Mouse (Mus musculus) ES-E14 (cell line): Measurements from ENCODE around the gene Tmpo. TPM values are rescaled to one million over a fixed set of nuclear protein-coding genes. Genes with fewer than 3 reads are reported as not detected.

Source experiments
- DNase-seq: peaks from one replicate; pipeline ENCODE4 v3.0.0-alpha.2; 2013; ENCODE audit warnings: low read depth, low spot score
- H3K27ac ChIP-seq: 2 replicates; pipeline ENCODE4 v1.5.1; 2012; ENCODE audit warnings: low read depth, mild to moderate bottlenecking, low read length, moderate library complexity, mixed read lengths; ENCODE audit not compliant: poor library complexity, insufficient read depth, severe bottlenecking
- H3K36me3 ChIP-seq: 2 replicates; pipeline ENCODE4 v1.6.1; 2012; ENCODE audit warnings: mild to moderate bottlenecking, low read length, moderate library complexity, mixed read lengths; ENCODE audit not compliant: control insufficient read depth, poor library complexity, insufficient read depth, severe bottlenecking
- H3K4me1 ChIP-seq, 2 experiments: fragments of 150-350 bp in 1 of 2; sonication (generic) in 1 of 2; 2 replicates each; pipeline ENCODE4 v1.6.1; 2012; ENCODE audit warnings: low read length in 2 of 2, mild to moderate bottlenecking in 1 of 2, mixed read lengths in 1 of 2; ENCODE audit not compliant: control insufficient read depth in 2 of 2, insufficient read depth in 2 of 2, poor library complexity in 1 of 2
- H3K4me3 ChIP-seq, 2 experiments: fragments of 150-350 bp in 1 of 2; sonication (generic) in 1 of 2; 2 replicates each; pipeline ENCODE4 v1.5.1; 2012; ENCODE audit warnings: low read length in 2 of 2, low read depth in 1 of 2, mild to moderate bottlenecking in 1 of 2, mixed read lengths in 1 of 2; ENCODE audit not compliant: insufficient read depth in 1 of 2, poor library complexity in 1 of 2, severe bottlenecking in 1 of 2
- H3K9ac ChIP-seq: 2 replicates; pipeline ENCODE4 v1.6.1; 2012; ENCODE audit warnings: low read depth, mild to moderate bottlenecking, low read length, mixed read lengths; ENCODE audit not compliant: poor library complexity, insufficient read depth, severe bottlenecking
- H3K9me3 ChIP-seq: fragments of 150-350 bp; sonication (generic); 2 replicates; pipeline ENCODE4 v1.6.1; 2012; ENCODE audit warnings: low read depth, mild to moderate bottlenecking, low read length; ENCODE audit not compliant: control insufficient read depth, insufficient read depth
- CHD2 ChIP-seq: IDR thresholded peaks from 2 replicates; pipeline ENCODE4 v1.6.1; 2014; ENCODE audit warnings: mild to moderate bottlenecking, low read depth, low read length, inconsistent platforms
- HCFC1 ChIP-seq: IDR thresholded peaks from 2 replicates; pipeline ENCODE4 v1.6.1; 2012; ENCODE audit warnings: low read length, inconsistent platforms, borderline replicate concordance; ENCODE audit not compliant: insufficient read depth
- MAFK ChIP-seq: IDR thresholded peaks from 2 replicates; pipeline ENCODE4 v1.6.1; 2014; ENCODE audit warnings: mild to moderate bottlenecking, low read depth, low read length, inconsistent platforms; ENCODE audit not compliant: insufficient read depth
- ZC3H11A ChIP-seq: IDR thresholded peaks from 2 replicates; pipeline ENCODE4 v1.6.1; 2012; ENCODE audit warnings: low read depth, mild to moderate bottlenecking, inconsistent platforms, low read length, borderline replicate concordance
- ZNF384 ChIP-seq: IDR thresholded peaks from 2 replicates; pipeline ENCODE4 v1.6.1; 2012; ENCODE audit warnings: low read depth, low read length, inconsistent platforms
- in situ Hi-C, 2 experiments: fragments of 600-800 bp; cut with MboI; formaldehyde crosslinking; loops; one replicate each; pipeline ENCODE4 v1.15.1; 2025; ENCODE audit warnings: low sequenced_read_pairs in 2 of 2, inconsistent platforms in 1 of 2; ENCODE audit not compliant: unreplicated experiment in 2 of 2
- total RNA-seq: library from RNA; depleted of rRNA; stranded (reverse); fragments of 300-350 nt; gene quantifications from 2 replicates; pipeline ENCODE4 v1.2.3, GENCODE M21; 2012

Tmpo gene
- total RNA-seq, 1 experiment, result 189 TPM

GRCm38 (mm10) chr10:91128551-91129160, 52.5 kb downstream of the Tmpo start:
- in situ Hi-C loops, result no loop called here
- Histone ChIP-seq H3K4me3 (no peak overlapping the region), H3K36me3 (no peaks in the 10 kb centered on the region), H3K27ac (no peak overlapping the region), H3K9ac (no peak overlapping the region), H3K9me3 (no peaks in the 10 kb centered on the region), H3K4me1 (peaks cover 2% of the 10 kb centered on the region in 2 experiments; a peak in 1 of 4 replicates)
- no peak for TF ChIP-seq ZC3H11A
- TF ChIP-seq CHD2, result no peak
- no peak for TF ChIP-seq ZNF384
- TF ChIP-seq MAFK, result no peak
- TF ChIP-seq HCFC1, result no peak
- DNase-seq, result no peak

- H3K36me3 ChIP-seq, result no peaks in the 10 kb centered on the region; the same call in 1 of the 2 replicates
- in situ Hi-C loops, result no loop called here
- H3K9ac ChIP-seq, result no peak overlapping the region
- peaks cover 2 to 3% of the 10 kb centered on the region in 2 experiments; a peak in 2 of 4 replicates for H3K4me1 ChIP-seq
- no peak overlapping the region for H3K4me3 ChIP-seq
- no peaks in the 10 kb centered on the region for H3K9me3 ChIP-seq
- H3K27ac ChIP-seq, result no peak overlapping the region
- TF ChIP-seq ZNF384 (no peak), HCFC1 (no peak), MAFK (no peak), ZC3H11A (no peak), CHD2 (no peak)
- DNase-seq, result no peak
Measured at GRCm38 (mm10) chr10:91127395-91127794, 53.7 kb downstream of the Tmpo start.

GRCm38 (mm10) chr10:91126618-91127355, 54.3 kb downstream of the Tmpo start:
- no peak overlapping the region for H3K9ac ChIP-seq
- TF ChIP-seq MAFK, result no peak
- in situ Hi-C loops, result no loop called here
- H3K27ac ChIP-seq, result no peak overlapping the region
- peaks cover 4% of the 10 kb centered on the region for H3K36me3 ChIP-seq
- H3K4me3 ChIP-seq, result no peak overlapping the region
- H3K9me3 ChIP-seq, result no peaks in the 10 kb centered on the region
- no peak for DNase-seq
- peaks cover 3% of the 10 kb centered on the region in 2 experiments; a peak in 3 of 4 replicates for H3K4me1 ChIP-seq

- in situ Hi-C loops, result no loop called here
- peak; percentile 99 for DNase-seq
- Histone ChIP-seq H3K4me3 (peak within 1 kb of the TSS; percentile 76 to 90), H3K9me3 (no peaks in the 10 kb centered on the region), H3K27ac (peak within 1 kb of the TSS; percentile 77), H3K9ac (peak within 1 kb of the TSS; percentile 91), H3K36me3 (peaks cover 17% of the 10 kb centered on the region), H3K4me1 (peaks cover 3 to 4% of the 10 kb centered on the region in 2 experiments; a peak in 3 of 4 replicates)
- TF ChIP-seq MAFK (0 out of 2 replicates have a peak, but pooled peaks have one; percentile 31), ZNF384 (peak; percentile 98), CHD2 (no peak), HCFC1 (peak; percentile 55; the same call in 1 of the 2 replicates), ZC3H11A (no peak)
Measured at GRCm38 (mm10) chr10:91123828-91124822, 57.0 kb downstream of the Tmpo start, which contains the start of gene Slc25a3. Gene Slc25a3 (minus strand): TSS chr10:91124059.
